Mouse (Mus musculus) erythroblast, embryonic 14.5 days (primary cell): ENCODE measurements around the gene Zg16.

Source experiments
- GATA1 ChIP-seq: IDR thresholded peaks from 2 replicates; pipeline ENCODE4 v1.6.1; 2012; ENCODE audit warnings: low read length, inconsistent platforms, mixed read lengths
- TAL1 ChIP-seq: IDR thresholded peaks from 3 replicates; pipeline ENCODE4 v1.6.1; 2012; ENCODE audit warnings: low read length, inconsistent platforms, mixed read lengths

GRCm38 (mm10) chr7:127096456-127096855 lies 9.3 kb upstream of the Zg16 start:
- TF ChIP-seq GATA1 (no peak), TAL1 (no peak)
